8 mouse cellular contexts compared by ENCODE assay signal in the genomic region with DNA sequence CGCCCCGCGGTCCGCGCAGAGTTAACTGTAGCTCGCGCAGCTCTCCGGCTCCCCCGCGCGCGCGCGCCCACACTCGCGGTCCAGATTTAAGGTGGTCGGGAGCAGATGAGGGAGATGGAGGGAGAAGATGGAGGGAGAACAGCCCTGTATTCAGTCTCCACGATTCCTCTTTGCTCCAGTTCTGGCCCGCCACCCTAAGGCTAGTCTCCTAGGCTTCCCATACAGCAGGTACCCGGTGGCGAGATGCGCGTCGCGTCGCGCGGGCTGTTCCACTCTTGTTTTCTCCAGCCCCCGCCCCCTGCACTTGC. TPM values are rescaled to one million over a fixed set of nuclear protein-coding genes. Genes with fewer than 3 reads are reported as not detected.
A peak's percentile ranks its signal among the peaks of the same experiment; 100 is the strongest.
DNase-seq lines count a peak whose midpoint lies in the region; ATAC-seq and TF ChIP-seq lines count a peak whose summit lies in the region.

No protein-coding gene starts in this region.

- H3K27ac ChIP-seq in forebrain, postnatal 0 days (ENCODE audit: low read depth, low read length), result no peak overlapping the region
- peak overlapping the region; percentile 90 for H3K27ac ChIP-seq in lung, postnatal 0 days (ENCODE audit: low read length)

- under 1% methylated on average over 29 of the region's 29 CpGs for WGBS in forebrain, postnatal 0 days
- under 1% methylated on average over 23 of the region's 29 CpGs for WGBS in lung, postnatal 0 days

- peaks cover 87% of the 10 kb centered on the region for H3K27me3 ChIP-seq in forebrain, postnatal 0 days (ENCODE audit: insufficient read depth, low read length)
- peaks cover 52% of the 10 kb centered on the region for H3K27me3 ChIP-seq in lung, postnatal 0 days (replicated peaks; ENCODE audit: insufficient read depth, low read length)

- H3K4me1 ChIP-seq in forebrain, postnatal 0 days (ENCODE audit: insufficient read depth), result peaks cover 12% of the 10 kb centered on the region
- no peaks in the 10 kb centered on the region for H3K4me1 ChIP-seq in lung, postnatal 0 days (ENCODE audit: insufficient read depth, low read depth, low read length)

- peak overlapping the region; percentile 55 for H3K4me3 ChIP-seq in forebrain, postnatal 0 days (ENCODE audit: low read depth, low read length)
- H3K4me3 ChIP-seq in lung, postnatal 0 days (ENCODE audit: low read depth, low read length), result peak overlapping the region; percentile 48

- peak overlapping the region; percentile 91 for H3K4me2 ChIP-seq in forebrain, postnatal 0 days (ENCODE audit: low read depth)
- peak overlapping the region; percentile 65 for H3K4me2 ChIP-seq in lung, postnatal 0 days (replicated peaks; ENCODE audit: low read depth, low read length)

- peak; percentile 76 for DNase-seq in adrenal gland, postnatal 10 days
- no peak for DNase-seq in adrenal gland, postnatal 4 days (ENCODE audit: low spot score in 2 of 2)
- DNase-seq in ES-CJ7 (ENCODE audit: low read depth, low spot score), result peak; percentile 49
- DNase-seq in forebrain, postnatal 0 days, result peak; percentile 70
- DNase-seq in kidney, postnatal 36 days, result peak; percentile 28 to 52
- peak; percentile 22 for DNase-seq in lung, postnatal 0 days (ENCODE audit: low spot score)
- peak; percentile 75 for DNase-seq in right cerebral cortex, postnatal 4 days
- DNase-seq in thymus, postnatal 14 days, result no peak

- H3K9ac ChIP-seq in forebrain, postnatal 0 days, result peak overlapping the region; percentile 53
- H3K9ac ChIP-seq in lung, postnatal 0 days (replicated peaks; ENCODE audit: low read depth), result 0 out of 2 replicates have a peak overlapping the region, but pooled peaks have one; percentile 1

- H3K9me3 ChIP-seq in forebrain, postnatal 0 days (ENCODE audit: low read length), result no peaks in the 10 kb centered on the region
- no peaks in the 10 kb centered on the region for H3K9me3 ChIP-seq in lung, postnatal 0 days (ENCODE audit: low read length)

- TF ChIP-seq CTCF in forebrain, postnatal 0 days (IDR thresholded peaks at IDR 0.05; ENCODE audit: low read depth), result no peak
- no peak for TF ChIP-seq CTCF in lung, postnatal 0 days (IDR thresholded peaks at IDR 0.05)

- peak; percentile 66 for ATAC-seq in forebrain, postnatal 0 days
- ATAC-seq in lung, postnatal 0 days, result peak; percentile 8; the same call in 1 of the 2 replicates

- TF ChIP-seq EP300 in lung, postnatal 0 days (IDR thresholded peaks at IDR 0.05), result no peak

- no peaks in the 10 kb centered on the region for H3K36me3 ChIP-seq in forebrain, postnatal 0 days (ENCODE audit: insufficient read depth)
- H3K36me3 ChIP-seq in lung, postnatal 0 days (ENCODE audit: insufficient read depth, low read length), result no peaks in the 10 kb centered on the region

RNA-seq across cellular contexts. Expression of a gene that starts 2.0 kb away (rescaled TPM):
- total RNA-seq in adrenal gland, postnatal 10 days (2021), result 10 to 100 TPM; 16.4 to 17.5 TPM
- total RNA-seq in adrenal gland, postnatal 4 days (2021), result 10 to 100 TPM; 27.8 to 36.5 TPM
- 1.7 and 3.0 TPM in 2 replicates for total RNA-seq in forebrain, postnatal 0 days (2014; rRNA removed)
- polyA plus RNA-seq in forebrain, postnatal 0 days (2015; fragmentation: Nextera tagmentation; extraction: Ambion mirVana), result 0.33 and 0.65 TPM in 2 replicates
- 9.7 and 11.7 TPM in 2 replicates for polyA plus RNA-seq in lung, postnatal 0 days (2015; fragmentation: Nextera tagmentation; extraction: Ambion mirVana)

Comparison
In these comparisons a context has a peak if more than half of its experiments do, and no peak if none do; other contexts are left out.
1. DNase-seq: peak in adrenal gland, postnatal 10 days (single experiment), ES-CJ7 (single experiment), forebrain, postnatal 0 days (single experiment), kidney, postnatal 36 days (2 of 2), lung, postnatal 0 days (single experiment) and right cerebral cortex, postnatal 4 days (single experiment); none in adrenal gland, postnatal 4 days (0 of 2) and thymus, postnatal 14 days (single experiment).